Mouse (Mus musculus) cerebellum, postnatal 4 days (tissue): ENCODE measurements around the gene Fpr1.
A peak's percentile ranks its signal among the peaks of the same experiment; 100 is the strongest.
"Not testable (repeated sequence)": the region's sequence is repeated elsewhere in the genome, so short reads cannot be mapped to it uniquely, and the experiment has no call there.

Experiments used
- DNase-seq, 2 experiments: peaks; one replicate each; pipeline ENCODE4 v3.0.0; 2022; ENCODE audit warnings: low spot score in 2 of 2, mixed read lengths in 1 of 2

Gene Fpr1

GRCm38 (mm10) chr17:17883840-17884239 lies at the start of gene Fpr1:
Fpr1 (minus strand) TSS chr17:17883940.
- DNase-seq = no peak

DNA sequence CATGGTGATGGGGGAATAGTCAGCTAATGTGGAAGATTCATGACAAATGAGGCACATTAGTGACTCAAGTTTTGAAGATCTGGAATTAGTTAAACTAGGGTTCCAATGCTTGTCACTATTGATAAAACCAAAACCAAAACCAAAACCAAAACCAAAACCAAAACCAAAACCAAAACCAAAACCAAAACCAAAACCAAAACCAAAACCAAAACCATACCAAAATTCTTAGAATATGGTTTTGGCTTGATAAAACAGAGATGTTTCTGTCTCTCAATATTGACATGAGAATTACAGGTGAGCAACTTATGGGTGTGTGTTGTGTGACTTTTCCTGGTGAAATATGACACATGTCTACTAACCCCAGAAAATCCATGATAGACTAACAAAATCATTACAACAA lies 34.0 kb upstream of the Fpr1 start:
- no peak for DNase-seq

GRCm38 (mm10) chr17:17917376-17917775 lies 33.6 kb upstream of the Fpr1 start:
- DNase-seq = no peak

DNA sequence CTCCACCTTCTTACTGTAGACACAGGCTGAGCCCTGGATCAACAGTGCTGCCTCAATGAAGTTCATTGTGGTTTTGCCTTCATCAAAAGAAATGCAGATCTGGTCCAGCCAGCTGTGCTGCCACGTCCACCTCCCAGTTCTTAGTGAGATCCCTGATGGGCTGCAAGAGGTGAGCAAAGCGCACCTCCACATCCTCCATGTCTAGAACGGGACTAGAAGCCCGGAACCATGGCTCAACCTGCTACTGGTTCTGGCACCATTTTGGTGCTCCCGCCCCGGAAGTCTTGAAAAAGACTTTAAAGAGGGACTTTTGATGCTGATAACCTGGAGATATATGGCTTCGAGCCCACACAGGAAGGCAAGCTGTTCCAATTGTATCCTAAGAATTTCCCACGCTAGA lies 28.9 kb upstream of the Fpr1 start:
- not testable (repeated sequence) for DNase-seq

DNA sequence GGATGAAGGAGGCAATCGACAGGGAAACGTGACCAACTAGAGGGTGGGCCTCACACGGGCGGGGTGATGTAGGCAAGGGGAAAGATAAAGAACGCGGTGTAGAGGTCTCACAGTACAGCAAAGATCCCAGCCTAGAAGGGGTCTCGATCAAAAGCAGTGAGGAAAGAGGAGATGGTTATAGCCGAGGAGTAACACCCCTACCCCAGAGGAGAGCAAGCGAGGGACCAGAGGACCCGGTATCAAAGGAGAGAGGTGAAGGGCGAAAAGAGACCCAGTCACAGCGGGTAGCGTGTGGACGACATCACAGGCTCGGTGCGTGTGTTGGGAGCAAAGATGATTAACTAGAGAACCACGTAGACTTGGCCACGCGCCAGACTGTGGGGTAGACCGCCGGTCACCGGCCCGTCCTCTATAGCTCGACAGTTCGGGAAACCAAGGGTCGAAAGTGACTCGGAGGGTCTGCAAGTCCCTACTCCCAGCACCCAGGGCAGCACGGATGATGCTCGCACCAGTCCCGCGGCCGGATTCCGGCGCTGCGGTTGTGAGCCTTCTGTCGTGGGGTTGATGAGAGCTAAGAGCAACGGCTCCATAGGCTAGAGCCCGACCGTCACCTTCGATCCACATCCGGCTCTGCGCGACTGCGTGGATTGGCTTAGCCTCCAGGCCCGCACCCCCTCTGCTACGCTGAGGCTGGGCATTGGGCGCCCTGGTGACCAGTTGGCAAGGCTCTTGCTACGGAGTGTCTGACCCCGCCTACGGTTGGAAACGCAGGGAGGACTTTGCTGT lies 26.1 kb upstream of the Fpr1 start:
- peak; percentile 58 to 79 for DNase-seq

- DNase-seq = no peak
Observed at GRCm38 (mm10) chr17:17900768-17901167, 17.0 kb upstream of the Fpr1 start.

DNA sequence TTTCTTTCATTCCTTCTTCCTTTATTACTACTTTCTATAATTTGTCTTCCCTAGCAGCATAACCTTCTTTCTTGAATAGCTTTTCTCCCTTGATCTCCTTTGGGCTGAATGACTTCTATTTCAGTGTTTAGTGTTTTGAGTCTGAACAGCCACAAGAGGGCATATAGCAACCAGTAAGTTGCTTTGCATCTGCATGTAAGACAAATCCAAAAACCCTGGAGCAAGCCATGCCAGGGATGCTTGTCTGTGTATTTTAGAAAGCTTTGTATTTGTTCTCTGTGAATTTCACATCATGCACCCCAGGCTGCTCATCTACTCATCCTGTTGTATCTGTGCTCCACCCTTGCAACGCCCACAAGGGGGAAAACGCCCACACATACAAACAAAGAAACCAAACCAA lies 15.5 kb upstream of the Fpr1 start:
- DNase-seq = no peak

DNA sequence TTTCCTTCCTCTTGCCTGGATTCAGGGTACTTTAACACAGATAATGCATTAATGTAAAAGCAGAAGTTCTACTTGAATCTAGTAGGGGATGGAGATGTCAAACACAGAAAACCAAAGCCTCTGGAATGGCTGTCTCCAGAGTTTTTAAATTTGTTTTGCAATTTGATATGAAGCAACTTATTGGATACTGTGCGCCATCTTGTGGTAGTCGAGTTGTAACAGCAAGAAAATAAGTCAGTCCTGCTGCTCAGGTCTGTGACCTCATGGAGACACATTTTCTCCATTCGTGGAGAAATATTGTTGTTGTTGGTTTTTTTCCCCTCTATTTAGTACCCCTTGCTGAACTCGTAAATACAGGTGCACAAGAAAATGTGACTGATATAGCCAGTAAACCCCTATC lies 12.3 kb upstream of the Fpr1 start:
- peak in 1 of 2 experiments; percentile 19 for DNase-seq

DNA sequence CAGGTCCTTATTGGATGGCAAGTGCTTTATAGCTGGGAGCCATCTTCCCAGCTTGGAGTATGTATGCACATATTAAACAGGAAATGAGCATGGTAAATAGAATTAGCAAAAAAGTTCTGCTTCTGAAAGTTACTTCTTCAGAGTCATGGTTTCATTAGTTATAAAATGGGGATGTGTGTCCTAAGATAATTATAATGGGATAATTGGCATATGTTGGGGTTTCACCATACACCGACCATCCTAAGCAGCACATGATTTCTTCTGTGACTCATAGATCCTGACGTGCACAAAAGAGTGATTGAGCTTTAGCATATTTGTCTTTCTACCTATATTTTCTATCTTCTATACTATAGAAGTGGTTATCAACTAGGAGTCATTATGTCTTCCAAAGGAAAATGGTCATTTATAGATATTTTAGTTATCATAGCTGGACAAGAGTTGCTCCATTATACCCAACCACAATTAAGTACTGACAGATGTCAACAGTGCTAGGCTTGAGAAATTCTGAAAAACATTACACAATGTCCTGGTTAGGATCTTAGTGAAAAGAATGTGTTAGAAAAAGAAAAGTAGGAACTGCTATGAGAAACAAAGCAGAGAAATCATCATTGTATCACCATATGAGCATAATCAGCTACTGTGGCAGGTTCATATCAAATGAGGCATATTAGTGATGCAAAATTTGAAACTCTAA lies 6.1 kb upstream of the Fpr1 start:
- no peak for DNase-seq

DNA sequence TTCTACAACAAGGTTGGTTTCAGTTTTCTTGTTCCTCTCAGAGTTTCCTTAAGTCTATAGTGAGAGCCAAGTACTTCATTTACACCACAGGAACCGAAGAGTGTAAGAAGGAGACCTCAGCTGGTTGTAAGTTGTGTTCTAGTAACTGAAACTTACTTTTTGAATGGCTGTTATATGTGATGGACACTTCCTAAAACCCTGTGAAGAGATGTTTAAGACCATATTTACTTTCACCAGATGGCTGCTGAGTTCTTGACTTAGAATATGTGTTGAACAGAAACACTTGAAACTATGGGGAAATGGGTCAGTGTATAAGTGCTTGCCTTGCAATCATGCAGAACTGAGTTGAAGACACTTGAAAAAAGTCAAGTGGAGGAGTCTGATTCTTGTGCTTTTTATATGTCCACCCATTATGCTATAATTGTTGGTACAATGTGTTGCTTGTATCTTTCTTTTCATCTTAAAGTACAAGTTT lies 4.1 kb upstream of the Fpr1 start, which contains the start of the genes Fpr2 and Fpr3:
Fpr2 (plus strand) TSS at position 51 of the 475 bp plus-strand sequence.
Fpr3 (plus strand) TSS at position 79 of the 475 bp plus-strand sequence.
- DNase-seq = no peak

GRCm38 (mm10) chr17:17882672-17883071 lies 1.1 kb downstream of the Fpr1 start:
- DNase-seq = no peak

DNA sequence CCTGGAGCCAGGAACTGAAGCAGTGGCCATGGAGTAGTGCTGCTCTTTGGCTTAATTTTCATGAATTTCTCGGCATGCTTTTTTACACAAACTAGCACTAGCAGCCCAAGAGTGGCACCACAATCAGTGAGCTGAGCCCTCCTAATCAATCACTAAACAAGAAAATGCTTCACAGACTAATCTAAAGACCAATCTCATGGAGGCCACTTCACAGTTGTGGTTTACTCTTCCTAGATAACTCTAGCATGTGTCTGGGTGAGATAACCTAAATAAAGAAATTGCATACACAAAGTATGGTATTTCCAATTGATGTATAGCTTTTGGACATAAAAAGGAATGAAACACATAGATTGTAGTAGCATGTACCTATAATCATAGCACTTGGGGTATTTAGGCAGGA lies 4.4 kb downstream of the Fpr1 start:
- DNase-seq = no peak

- DNase-seq = no peak
Observed at GRCm38 (mm10) chr17:17871697-17872096, 12.0 kb downstream of the Fpr1 start.

DNA sequence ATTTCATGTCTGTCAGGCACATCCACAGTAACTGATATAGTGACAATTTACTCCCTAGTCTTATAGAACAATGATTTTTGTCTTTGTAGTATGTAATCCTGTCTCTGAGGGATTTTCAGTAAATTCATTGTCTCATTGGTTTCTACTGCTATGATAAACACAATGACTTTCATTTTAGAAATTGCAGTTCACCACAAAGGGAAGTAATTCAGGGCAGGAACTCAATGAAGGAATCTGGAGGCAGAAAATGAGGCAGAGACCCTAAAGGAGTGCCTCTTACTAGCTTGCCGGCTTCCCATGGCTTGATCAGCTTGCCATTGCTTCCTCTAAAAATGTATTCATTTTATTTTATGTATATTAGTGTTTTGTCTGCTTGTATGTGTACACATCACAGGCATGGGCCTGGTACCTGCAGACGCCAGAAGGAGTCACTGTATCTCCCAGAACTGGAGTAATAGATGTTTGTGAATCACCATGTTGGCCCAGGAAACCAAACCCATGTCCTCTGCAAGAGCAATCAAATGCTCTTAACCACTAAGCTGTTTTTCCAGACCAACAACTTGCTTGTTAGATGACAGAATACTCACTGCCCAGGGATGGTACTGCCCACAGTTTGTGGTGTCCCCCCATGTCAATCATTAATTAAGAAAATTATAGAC lies 12.7 kb downstream of the Fpr1 start:
- no peak for DNase-seq

- DNase-seq = no peak
Observed at GRCm38 (mm10) chr17:17866801-17867469, 16.8 kb downstream of the Fpr1 start.

- no peak for DNase-seq
Observed at GRCm38 (mm10) chr17:17865168-17865567, 18.6 kb downstream of the Fpr1 start.

GRCm38 (mm10) chr17:17862360-17862759 lies 21.4 kb downstream of the Fpr1 start:
- no peak for DNase-seq

DNA sequence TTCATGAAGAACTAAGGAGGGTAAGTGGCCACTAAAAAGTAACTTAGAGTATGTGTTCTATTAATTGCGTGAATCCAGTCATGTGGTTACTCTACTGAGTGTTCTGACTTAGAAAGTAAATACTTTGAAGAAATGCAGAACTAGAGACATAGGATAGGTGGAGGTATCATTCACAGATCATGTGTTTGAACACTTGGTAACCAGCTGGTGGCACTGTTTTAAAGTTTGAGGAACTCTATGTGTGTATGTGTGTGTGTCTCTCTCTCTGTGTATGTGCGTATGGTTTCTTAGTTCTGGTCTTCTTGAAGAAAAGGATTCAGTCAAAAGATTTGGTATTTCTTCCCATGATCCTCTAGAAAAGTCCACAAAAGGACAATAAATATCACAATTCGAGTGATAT lies 23.6 kb downstream of the Fpr1 start:
- no peak for DNase-seq

GRCm38 (mm10) chr17:17857446-17857845 lies 26.3 kb downstream of the Fpr1 start:
- DNase-seq = no peak

DNA sequence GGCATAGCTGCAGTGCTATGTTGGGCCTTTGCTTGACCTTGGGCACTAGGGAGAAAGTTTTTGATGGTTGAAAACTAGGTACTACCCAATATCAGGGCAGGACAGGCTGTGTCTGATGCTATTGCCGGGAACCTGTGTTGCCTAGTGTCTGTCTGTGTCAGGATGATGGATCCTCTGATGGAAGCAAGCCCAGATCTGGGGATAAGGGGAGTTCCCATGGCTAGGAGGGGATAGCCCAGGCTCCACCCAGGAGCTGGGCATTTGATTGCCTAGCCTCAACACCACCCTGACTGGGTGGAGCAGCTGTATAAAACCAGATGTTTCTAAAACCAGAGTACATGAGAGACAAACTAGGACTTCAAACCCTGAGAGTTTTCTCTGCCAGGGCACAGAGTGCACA lies 27.1 kb downstream of the Fpr1 start:
- DNase-seq = no peak

GRCm38 (mm10) chr17:17855064-17855838 lies 28.5 kb downstream of the Fpr1 start, which contains the start of gene Has1:
Has1 (minus strand) TSS chr17:17855205.
- no peak for DNase-seq
